ENCODE assay signal across 9 mouse cellular contexts in the genomic region with DNA sequence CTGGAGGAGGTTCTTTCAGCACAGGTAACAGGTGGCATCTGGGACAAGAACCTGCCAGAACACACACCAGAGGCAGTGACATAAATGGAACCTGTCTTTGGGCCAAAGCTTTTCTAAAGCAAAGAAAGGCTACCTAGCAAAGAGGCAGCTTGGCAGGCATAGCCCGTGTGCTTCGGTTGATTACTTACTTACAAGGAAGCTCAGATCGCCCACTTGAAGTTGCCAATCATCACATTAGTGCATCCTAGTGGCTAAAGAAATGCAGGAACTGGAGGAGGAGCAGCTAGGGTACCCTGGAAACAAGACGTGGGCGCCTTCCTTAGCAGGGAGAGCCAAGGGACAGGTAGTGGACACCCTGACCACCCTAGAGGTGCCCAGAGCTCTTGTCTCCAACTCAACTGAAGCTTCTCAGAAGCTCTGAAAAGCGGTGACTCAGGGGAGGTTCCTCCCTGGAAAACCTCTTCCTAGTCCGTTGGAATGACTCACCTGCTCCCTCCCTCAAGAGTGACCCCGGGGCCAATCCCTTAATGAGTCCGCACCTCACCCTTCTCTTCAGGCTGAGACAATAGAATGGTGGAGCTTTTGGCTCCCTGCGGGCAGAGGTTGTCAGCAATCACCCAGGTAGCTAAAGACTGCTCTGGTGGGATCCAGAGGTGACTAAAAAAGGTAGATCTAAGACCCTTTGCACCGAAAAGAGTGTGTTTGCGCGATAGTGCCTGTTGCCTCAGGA. TPM values are rescaled to one million over a fixed set of nuclear protein-coding genes. Genes with fewer than 3 reads are reported as not detected.
DNase-seq lines count a peak whose midpoint lies in the region; ATAC-seq and TF ChIP-seq lines count a peak whose summit lies in the region.
"Had no signal": no experiment of that assay in that cellular context is flagged by ENCODE, and none has a peak within 500 bp of the region (broad histone marks: within the 10 kb centered on the region; RNA-seq: fewer than 3 reads in every experiment).

No protein-coding gene starts in this region.

- no peak for ATAC-seq in heart, embryonic 16.5 days (replicated peaks; ENCODE audit: extremely low read depth, insufficient read depth, low FRiP score)
- ATAC-seq in hindbrain, embryonic 13.5 days (ENCODE audit: low FRiP score), result no peak
- ATAC-seq in limb, embryonic 14.5 days (ENCODE audit: low FRiP score, low read depth), result no peak
- no peak for ATAC-seq in neural tube, embryonic 14.5 days (ENCODE audit: low read depth)
- no peak for ATAC-seq in monocyte, adult 5-6 weeks (replicated peaks; ENCODE audit: insufficient number of reproducible peaks, low FRiP score, low TSS enrichment, poor library complexity, severe bottlenecking)

- TF ChIP-seq POLR2A in limb, embryonic 14.5 days (IDR thresholded peaks at IDR 0.05; ENCODE audit: borderline replicate concordance, extremely low read depth, insufficient read depth, insufficient read length), result no peak

- no peak overlapping the region for H3K9ac ChIP-seq in heart, embryonic 16.5 days (ENCODE audit: low read length)
- no peak overlapping the region for H3K9ac ChIP-seq in hindbrain, embryonic 13.5 days
- no peak overlapping the region for H3K9ac ChIP-seq in limb, embryonic 14.5 days (ENCODE audit: low read depth, low read length, severe bottlenecking)
- H3K9ac ChIP-seq in neural tube, embryonic 14.5 days (replicated peaks; ENCODE audit: low read depth, low read length), result no peak overlapping the region; the same call in 1 of the 2 replicates

- H3K4me3 ChIP-seq in heart, embryonic 16.5 days (ENCODE audit: low read length), result no peak overlapping the region; the same call in 1 of the 2 replicates
- peak overlapping the region; percentile 98 for H3K4me3 ChIP-seq in hindbrain, embryonic 13.5 days
- H3K4me3 ChIP-seq in limb, embryonic 14.5 days (replicated peaks; ENCODE audit: low read length), result peak overlapping the region; percentile 69; the same call in 1 of the 2 replicates
- peak overlapping the region; percentile 96 for H3K4me3 ChIP-seq in neural tube, embryonic 14.5 days (ENCODE audit: low read depth, low read length)

- H3K4me2 ChIP-seq in heart, embryonic 16.5 days (ENCODE audit: low read depth, low read length), result peak overlapping the region; percentile 100
- H3K4me2 ChIP-seq in hindbrain, embryonic 13.5 days, result peak overlapping the region; percentile 100
- peak overlapping the region; percentile 99 for H3K4me2 ChIP-seq in limb, embryonic 14.5 days (replicated peaks; ENCODE audit: low read depth, low read length, severe bottlenecking)
- peak overlapping the region; percentile 100 for H3K4me2 ChIP-seq in neural tube, embryonic 14.5 days (ENCODE audit: low read depth, low read length)

- no peak overlapping the region for H3K27ac ChIP-seq in heart, embryonic 16.5 days (ENCODE audit: low read length)
- no peak overlapping the region for H3K27ac ChIP-seq in hindbrain, embryonic 13.5 days
- no peak overlapping the region for H3K27ac ChIP-seq in limb, embryonic 14.5 days (replicated peaks; ENCODE audit: low read depth, low read length)
- no peak overlapping the region for H3K27ac ChIP-seq in neural tube, embryonic 14.5 days (ENCODE audit: low read depth, low read length)
- H3K27ac ChIP-seq: macrophage had no signal

- no peaks in the 10 kb centered on the region for H3K27me3 ChIP-seq in heart, embryonic 16.5 days (ENCODE audit: control insufficient read depth, insufficient read depth, low read length)
- H3K27me3 ChIP-seq in hindbrain, embryonic 13.5 days, result peaks cover 4% of the 10 kb centered on the region; the same call in 1 of the 2 replicates
- no peaks in the 10 kb centered on the region for H3K27me3 ChIP-seq in limb, embryonic 14.5 days (ENCODE audit: control insufficient read depth, insufficient read depth, low read length)
- H3K27me3 ChIP-seq in neural tube, embryonic 14.5 days (ENCODE audit: control insufficient read depth, insufficient read depth, low read length), result no peaks in the 10 kb centered on the region

- H3K36me3 ChIP-seq in heart, embryonic 16.5 days (ENCODE audit: control insufficient read depth, insufficient read depth), result peaks cover 9% of the 10 kb centered on the region; the same call in 1 of the 2 replicates
- peaks cover 7% of the 10 kb centered on the region for H3K36me3 ChIP-seq in hindbrain, embryonic 13.5 days
- H3K36me3 ChIP-seq in limb, embryonic 14.5 days (ENCODE audit: control insufficient read depth, insufficient read depth, low read length), result peaks cover 3% of the 10 kb centered on the region; the same call in 1 of the 2 replicates
- no peaks in the 10 kb centered on the region for H3K36me3 ChIP-seq in neural tube, embryonic 14.5 days (ENCODE audit: control insufficient read depth, insufficient read depth, low read length)

- H3K4me1 ChIP-seq in heart, embryonic 16.5 days (ENCODE audit: control insufficient read depth, insufficient read depth, low read length), result peaks cover 15% of the 10 kb centered on the region
- peaks cover 21% of the 10 kb centered on the region for H3K4me1 ChIP-seq in hindbrain, embryonic 13.5 days (replicated peaks)
- H3K4me1 ChIP-seq in limb, embryonic 14.5 days (ENCODE audit: control insufficient read depth, insufficient read depth, low read length), result peaks cover 2% of the 10 kb centered on the region; the same call in 1 of the 2 replicates
- peaks cover 12% of the 10 kb centered on the region; the same call in 1 of the 2 replicates for H3K4me1 ChIP-seq in neural tube, embryonic 14.5 days (ENCODE audit: control insufficient read depth, insufficient read depth, low read length)

- 35% methylated on average over 13 of the region's 13 CpGs for WGBS in heart, embryonic 16.5 days
- 27% methylated on average over 13 of the region's 13 CpGs for WGBS in hindbrain, embryonic 13.5 days
- 31% methylated on average over 13 of the region's 13 CpGs for WGBS in limb, embryonic 14.5 days
- WGBS in neural tube, embryonic 14.5 days, result 30% methylated on average over 13 of the region's 13 CpGs

- no peaks in the 10 kb centered on the region for H3K9me3 ChIP-seq in heart, embryonic 16.5 days (replicated peaks; ENCODE audit: control insufficient read depth, low read length)
- H3K9me3 ChIP-seq in hindbrain, embryonic 13.5 days, result no peaks in the 10 kb centered on the region
- H3K9me3 ChIP-seq in limb, embryonic 14.5 days (ENCODE audit: control insufficient read depth, low read length), result no peaks in the 10 kb centered on the region
- H3K9me3 ChIP-seq in neural tube, embryonic 14.5 days (ENCODE audit: control insufficient read depth, low read length), result no peaks in the 10 kb centered on the region

- DNase-seq in heart, adult 9 months (ENCODE audit: low spot score in 2 of 2), result no peak
- DNase-seq in limb, embryonic 14.5 days (ENCODE audit: low spot score), result no peak
- DNase-seq in layer of hippocampus, adult 11-12 months (ENCODE audit: low spot score), result no peak
- no peak for DNase-seq in ovary, adult 18-20 months (ENCODE audit: low spot score)

RNA-seq across cellular contexts. Expression of gene Helz, which starts 1.8 kb away (rescaled TPM):
- polyA plus RNA-seq in heart, embryonic 16.5 days (2015; fragmentation: Nextera tagmentation; extraction: Ambion mirVana), result 13.9 TPM in 2 replicates
- 16.2 and 17.7 TPM in 2 replicates for polyA plus RNA-seq in hindbrain, embryonic 13.5 days (2015; fragmentation: Nextera tagmentation; extraction: Ambion mirVana)
- 15.9 and 20.7 TPM in 2 replicates for polyA plus RNA-seq in limb, embryonic 14.5 days (2012; rRNA removed)
- 21.6 and 22.4 TPM in 2 replicates for polyA plus RNA-seq in limb, embryonic 14.5 days (2014; fragmentation: Nextera tagmentation; extraction: Ambion mirVana)
- polyA plus RNA-seq in neural tube, embryonic 14.5 days (2014; fragmentation: Nextera tagmentation; extraction: Ambion mirVana), result 21.4 and 23.9 TPM in 2 replicates
- total RNA-seq in monocyte, adult 5-6 weeks (2017), result 34.1 to 46.2 TPM (median 42.8 TPM) in 3 replicates
